Mouse (Mus musculus) intestine, embryonic 15.5 days (tissue): ENCODE results near the gene Tex30. TPM values are rescaled to one million over a fixed set of nuclear protein-coding genes. Genes with fewer than 3 reads are reported as not detected.
A peak's percentile ranks its signal among the peaks of the same experiment; 100 is the strongest.
"Not testable (repeated sequence)": the region's sequence is repeated elsewhere in the genome, so short reads cannot be mapped to it uniquely, and the experiment has no call there.

Source experiments
- ATAC-seq: fragments of 200-750 bp; cut with Nextera tagmentation; 2 replicates; pipeline ENCODE4 v1.8.0; 2017; ENCODE audit warnings: moderate TSS enrichment, moderate library complexity
- H3K27ac ChIP-seq: fragments of 300-500 bp; sonication (generic); 2 replicates; pipeline ENCODE4 v1.5.1; 2015; ENCODE audit warnings: mild to moderate bottlenecking, inconsistent platforms
- H3K27me3 ChIP-seq: fragments of 300-500 bp; sonication (generic); replicated peaks from 2 replicates; pipeline ENCODE4 v1.6.1; 2015; ENCODE audit warnings: inconsistent platforms
- H3K36me3 ChIP-seq: fragments of 300-500 bp; sonication (generic); 2 replicates; pipeline ENCODE4 v1.6.1; 2015; ENCODE audit warnings: inconsistent platforms
- H3K4me1 ChIP-seq: fragments of 300-500 bp; sonication (generic); replicated peaks from 2 replicates; pipeline ENCODE4 v1.6.1; 2015; ENCODE audit warnings: inconsistent platforms
- H3K4me2 ChIP-seq: fragments of 300-500 bp; sonication (generic); replicated peaks from 2 replicates; pipeline ENCODE4 v1.6.1; 2015; ENCODE audit warnings: mild to moderate bottlenecking, inconsistent platforms
- H3K4me3 ChIP-seq: fragments of 300-500 bp; sonication (generic); replicated peaks from 2 replicates; pipeline ENCODE4 v1.5.1; 2015; ENCODE audit warnings: inconsistent platforms
- H3K9ac ChIP-seq: fragments of 300-500 bp; sonication (generic); 2 replicates; pipeline ENCODE4 v1.6.1; 2015; ENCODE audit warnings: inconsistent platforms
- H3K9me3 ChIP-seq: fragments of 300-500 bp; sonication (generic); 2 replicates; pipeline ENCODE4 v1.6.1; 2016; ENCODE audit warnings: inconsistent platforms
- WGBS: fragments of 180-500 bp; shearing (Covaris S2); methylation state at CpG from one replicate; pipeline ENCODE4 v1.1.7; 2015; 5-methylcytosine and 5-hydroxymethylcytosine counted together
- polyA plus RNA-seq: library from polyadenylated mRNA; unstranded; fragments of >200 nt; fragmentation: Nextera tagmentation; extraction: Ambion mirVana; gene quantifications from 2 replicates; pipeline ENCODE4 v1.2.1, GENCODE M21; 2015

Tex30 gene
- polyA plus RNA-seq, 1 experiment from 2014 or later: 90.0 TPM

DNA sequence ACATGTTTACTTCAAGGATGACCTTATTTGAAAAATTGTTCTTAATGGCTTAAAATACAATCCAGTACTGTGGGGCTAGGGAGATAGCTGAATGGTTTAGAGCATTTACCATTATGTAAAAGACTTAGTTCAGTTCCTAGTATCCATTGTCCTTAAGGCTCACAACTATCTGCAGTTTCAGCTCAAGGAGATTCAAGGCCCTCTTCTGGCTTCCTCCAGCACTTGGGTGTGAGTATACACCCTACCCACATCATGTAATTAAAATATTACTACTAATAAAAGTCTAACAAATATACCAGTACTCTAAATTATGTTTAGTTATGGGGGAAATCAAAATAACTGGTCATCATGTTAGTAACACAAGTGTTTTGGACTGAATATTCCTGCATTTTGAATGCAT lies 15.3 kb upstream of the Tex30 start:
- H3K27me3 ChIP-seq: no peaks in the 10 kb centered on the region
- no peak for ATAC-seq
- H3K4me1 ChIP-seq: no peaks in the 10 kb centered on the region
- peak overlapping the region; percentile 74 for H3K4me2 ChIP-seq
- no peaks in the 10 kb centered on the region for H3K9me3 ChIP-seq
- no peak overlapping the region for H3K9ac ChIP-seq
- H3K4me3 ChIP-seq: no peak overlapping the region
- H3K27ac ChIP-seq: no peak overlapping the region
- H3K36me3 ChIP-seq: no peaks in the 10 kb centered on the region; the same call in 1 of the 2 replicates

DNA sequence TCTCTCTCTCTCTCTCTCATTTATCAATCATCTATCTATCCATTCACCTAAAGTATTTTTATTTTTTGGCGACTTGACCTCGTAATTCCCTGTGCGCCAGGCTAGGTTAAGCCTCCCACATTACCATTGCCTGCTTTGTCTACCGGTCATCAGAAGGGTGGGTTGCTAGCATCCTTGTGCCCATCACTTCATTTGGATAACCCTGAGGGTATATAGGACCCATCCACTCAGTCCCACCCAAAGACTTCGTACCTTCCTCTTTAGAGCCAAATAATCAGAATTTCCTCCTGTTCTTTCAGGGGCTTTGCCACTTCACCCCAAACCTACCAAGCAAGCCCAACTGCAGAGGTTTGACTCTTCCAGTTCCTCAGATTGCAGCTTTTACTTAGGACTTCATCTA lies 698 bp upstream of the Tex30 start:
- Histone ChIP-seq H3K27ac (no peak overlapping the region), H3K4me1 (peaks cover 8% of the 10 kb centered on the region; the same call in 1 of the 2 replicates)
- 13% methylated on average over 5 of the region's 5 CpGs for WGBS

DNA sequence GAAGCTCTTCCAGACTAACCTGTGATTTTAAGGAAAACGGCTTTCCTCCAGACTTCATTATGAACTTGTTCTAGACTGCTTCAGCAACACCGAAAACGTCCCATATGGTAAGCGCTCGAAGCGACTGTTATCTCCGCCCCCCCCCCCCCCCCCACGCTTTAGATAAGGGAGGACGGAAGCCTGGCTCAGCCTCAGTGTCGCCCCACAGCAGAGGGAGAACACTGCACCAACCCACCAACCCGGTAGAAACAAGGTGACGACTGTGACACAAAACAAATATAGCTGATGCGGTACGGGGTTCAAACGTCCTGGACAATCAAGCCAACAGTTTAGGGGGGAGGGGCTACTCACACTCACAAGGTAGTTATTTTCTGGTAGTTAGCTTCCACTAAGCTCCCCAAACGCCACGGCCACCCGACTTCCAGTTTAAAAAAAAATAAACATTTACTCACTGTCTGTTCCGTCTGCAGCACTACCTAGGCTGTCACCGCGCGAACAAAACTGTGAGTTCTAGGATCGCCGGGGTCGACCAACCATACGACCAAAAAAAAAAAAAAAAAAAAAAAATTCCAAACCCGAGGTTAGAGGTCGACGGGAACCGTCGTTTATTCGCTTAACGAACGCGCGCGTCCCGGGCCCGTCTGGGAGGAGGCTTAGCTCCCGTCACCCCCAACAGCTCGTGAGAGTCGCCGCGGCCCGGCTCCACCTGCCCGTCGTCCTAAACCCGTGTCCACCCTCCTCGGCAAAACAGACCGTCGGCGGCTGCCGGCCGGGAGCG lies 604 bp downstream of the Tex30 start:
- ATAC-seq: peak; percentile 85
- H3K4me3 ChIP-seq: peak overlapping the region; percentile 87
- peak overlapping the region; percentile 83 for H3K9ac ChIP-seq
- peak overlapping the region; percentile 70 for H3K4me2 ChIP-seq
- no peaks in the 10 kb centered on the region for H3K9me3 ChIP-seq
- peaks cover 8% of the 10 kb centered on the region; the same call in 1 of the 2 replicates for H3K4me1 ChIP-seq
- peak overlapping the region; percentile 95 for H3K27ac ChIP-seq
- H3K27me3 ChIP-seq: no peaks in the 10 kb centered on the region
- under 1% methylated on average over 55 of the region's 55 CpGs for WGBS
- peaks cover 8% of the 10 kb centered on the region; the same call in 1 of the 2 replicates for H3K36me3 ChIP-seq

More for the DNA sequence above, 698 bp upstream of the Tex30 start:
- Histone ChIP-seq H3K4me2 (peak overlapping the region; percentile 70), H3K9ac (peak overlapping the region; percentile 24; the same call in 1 of the 2 replicates), H3K27me3 (no peaks in the 10 kb centered on the region), H3K4me3 (peak overlapping the region; percentile 87; the same call in 1 of the 2 replicates), H3K9me3 (no peaks in the 10 kb centered on the region), H3K36me3 (peaks cover 4% of the 10 kb centered on the region)
- no peak for ATAC-seq

DNA sequence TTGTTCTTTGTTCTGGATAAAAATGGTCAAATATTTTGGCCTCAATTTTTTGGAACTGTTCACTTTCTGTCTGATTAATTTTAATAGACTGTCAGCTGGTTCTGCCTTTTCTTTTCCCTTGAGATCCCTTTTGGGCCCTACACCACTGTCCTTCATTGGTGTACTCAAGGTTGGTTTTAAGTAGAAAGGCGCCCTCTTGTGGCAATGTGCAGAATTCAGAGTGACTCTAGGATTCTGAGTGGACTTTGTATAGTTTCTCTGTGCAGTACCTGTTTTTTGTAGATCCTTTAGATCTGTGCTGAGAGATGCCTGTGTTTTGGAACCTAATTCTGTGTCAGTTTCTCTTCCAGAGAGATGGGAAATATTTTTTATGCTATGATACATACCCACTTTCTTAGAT lies 37.6 kb downstream of the Tex30 start:
- Histone ChIP-seq H3K27ac (no peak overlapping the region), H3K9me3 (no peaks in the 10 kb centered on the region), H3K4me2 (no peak overlapping the region), H3K9ac (no peak overlapping the region), H3K4me3 (no peak overlapping the region), H3K27me3 (no peaks in the 10 kb centered on the region), H3K36me3 (no peaks in the 10 kb centered on the region), H3K4me1 (no peaks in the 10 kb centered on the region)
- WGBS: 3% methylated on average over 1 of the region's 1 CpGs
- no peak for ATAC-seq

DNA sequence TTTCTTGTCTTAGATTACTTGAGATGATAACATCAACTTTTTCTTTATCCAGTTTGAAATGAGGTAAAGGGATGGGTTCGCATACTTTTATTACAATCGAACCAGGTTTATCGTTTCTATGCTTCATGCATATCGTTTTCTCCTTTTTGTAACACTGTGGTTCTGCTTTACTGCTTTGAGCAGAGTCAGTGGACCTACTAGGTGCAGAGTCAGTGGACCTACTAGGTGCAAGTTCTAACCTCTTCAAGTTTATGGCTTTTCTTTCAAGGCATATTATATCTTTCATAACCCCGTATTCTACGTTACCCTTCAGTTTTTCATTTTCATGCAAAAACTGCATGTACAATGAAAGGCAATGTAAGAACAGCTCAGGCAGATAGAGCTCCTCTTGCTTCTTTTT lies 38.8 kb downstream of the Tex30 start:
- no peak for ATAC-seq
- Histone ChIP-seq H3K27ac (no peak overlapping the region), H3K36me3 (no peaks in the 10 kb centered on the region), H3K9ac (no peak overlapping the region), H3K27me3 (no peaks in the 10 kb centered on the region), H3K4me2 (no peak overlapping the region), H3K9me3 (no peaks in the 10 kb centered on the region), H3K4me1 (no peaks in the 10 kb centered on the region), H3K4me3 (no peak overlapping the region)
- 96% methylated on average over 6 of the region's 6 CpGs for WGBS

DNA sequence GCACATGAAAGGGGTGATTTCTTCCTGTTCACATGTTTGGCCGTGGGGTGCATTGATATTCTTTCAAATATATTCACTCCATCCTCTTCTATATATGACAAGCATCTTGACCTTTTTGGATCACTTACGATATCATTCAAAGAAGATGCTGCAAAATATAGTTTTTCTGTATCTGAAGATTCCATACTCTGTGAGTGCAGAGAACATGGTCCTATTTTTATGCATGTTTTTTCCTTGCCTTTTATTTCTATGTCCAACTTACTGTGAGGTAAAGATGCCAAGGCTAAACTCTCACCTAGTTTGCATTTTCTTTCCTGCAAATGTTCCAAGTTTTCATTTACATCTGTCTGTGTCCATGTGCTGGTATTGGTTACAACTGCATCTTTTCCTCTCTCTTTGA lies 40.4 kb downstream of the Tex30 start, which contains the start of gene Gm8251:
Gene Gm8251, minus strand, starts transcription at position 101 of the 400 bp plus-strand sequence.
- Histone ChIP-seq H3K27me3 (no peaks in the 10 kb centered on the region), H3K27ac (no peak within 1 kb of the TSS), H3K4me3 (no peak within 1 kb of the TSS), H3K9ac (no peak within 1 kb of the TSS), H3K9me3 (no peaks in the 10 kb centered on the region), H3K4me1 (no peaks in the 10 kb centered on the region), H3K4me2 (no peak within 1 kb of the TSS), H3K36me3 (no peaks in the 10 kb centered on the region)
- 88% methylated on average over 2 of the region's 2 CpGs for WGBS
- no peak for ATAC-seq

DNA sequence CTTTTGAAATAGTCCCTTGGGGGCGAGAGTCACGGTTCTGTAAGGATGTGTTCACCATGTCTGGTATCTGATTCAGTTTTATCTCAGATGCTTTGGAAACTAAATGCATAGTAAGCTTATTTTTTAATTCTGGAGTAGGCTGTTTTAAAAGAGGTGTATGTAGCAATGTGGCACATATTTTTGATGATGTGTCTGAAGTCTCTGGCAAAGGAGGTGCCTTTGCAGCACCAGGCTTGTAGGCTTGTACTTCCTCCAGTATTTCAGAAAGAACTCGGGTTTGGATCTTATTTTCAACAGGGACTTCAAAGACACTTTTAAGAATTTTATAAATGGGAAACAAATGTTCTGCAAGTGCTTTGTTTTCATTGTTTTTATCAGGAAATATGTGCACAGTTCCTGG lies 44.4 kb downstream of the Tex30 start:
- Histone ChIP-seq H3K4me2 (no peak overlapping the region), H3K27me3 (no peaks in the 10 kb centered on the region), H3K9ac (no peak overlapping the region), H3K9me3 (no peaks in the 10 kb centered on the region), H3K4me3 (no peak overlapping the region), H3K27ac (no peak overlapping the region), H3K36me3 (no peaks in the 10 kb centered on the region), H3K4me1 (no peaks in the 10 kb centered on the region)
- ATAC-seq: no peak
- WGBS: 85% methylated on average over 3 of the region's 3 CpGs

DNA sequence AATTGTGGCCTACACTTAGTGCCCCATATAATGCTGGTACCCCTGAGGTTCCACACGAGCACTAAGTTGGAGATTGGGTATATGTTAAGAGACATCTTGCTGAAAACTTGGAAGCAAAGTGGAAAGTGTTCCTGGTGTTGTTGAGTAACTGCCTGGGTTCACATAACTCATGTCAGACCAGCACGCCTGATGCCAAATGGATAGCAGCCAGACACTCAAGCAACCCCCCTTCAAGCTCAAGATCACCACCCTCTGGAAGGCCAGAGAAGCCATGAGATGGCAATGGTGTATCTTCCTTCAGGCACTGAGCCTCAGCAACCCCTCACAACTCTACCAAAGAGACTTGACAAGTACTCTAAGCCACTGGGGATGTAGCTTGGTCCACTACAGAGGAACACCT lies 55.7 kb downstream of the Tex30 start:
- no peak for ATAC-seq
- no peaks in the 10 kb centered on the region for H3K27me3 ChIP-seq
- no peaks in the 10 kb centered on the region for H3K4me1 ChIP-seq
- no peak overlapping the region for H3K9ac ChIP-seq
- H3K27ac ChIP-seq: no peak overlapping the region
- H3K4me2 ChIP-seq: no peak overlapping the region
- H3K9me3 ChIP-seq: no peaks in the 10 kb centered on the region
- WGBS: 69% methylated on average over 2 of the region's 2 CpGs
- no peaks in the 10 kb centered on the region for H3K36me3 ChIP-seq
- H3K4me3 ChIP-seq: no peak overlapping the region

DNA sequence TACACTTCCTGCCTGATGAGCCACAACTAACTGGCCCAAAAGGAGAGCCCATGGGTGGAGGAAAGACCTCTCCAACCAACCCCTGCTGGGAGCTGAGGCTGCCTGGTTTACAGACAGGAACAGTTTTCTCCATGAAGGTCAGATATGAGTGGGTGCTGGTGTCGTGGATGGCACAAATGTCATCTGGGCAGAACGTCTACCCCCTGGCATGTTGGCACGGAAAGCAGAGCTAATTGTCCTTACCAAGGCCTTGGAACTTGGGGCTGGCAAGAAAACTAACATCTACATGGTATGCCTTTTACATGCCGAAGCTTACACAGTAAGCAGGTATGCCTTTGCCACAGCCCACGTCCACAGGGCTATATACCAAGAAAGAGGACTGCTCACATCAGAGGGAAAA lies 56.6 kb downstream of the Tex30 start:
- H3K36me3 ChIP-seq, ATAC-seq, H3K4me3 ChIP-seq, H3K9me3 ChIP-seq, H3K27ac ChIP-seq, H3K9ac ChIP-seq, H3K27me3 ChIP-seq, H3K4me2 ChIP-seq, H3K4me1 ChIP-seq: not testable (repeated sequence)
- whole genome bisulfite sequencing: 81% methylated on average over 5 of the region's 5 CpGs

DNA sequence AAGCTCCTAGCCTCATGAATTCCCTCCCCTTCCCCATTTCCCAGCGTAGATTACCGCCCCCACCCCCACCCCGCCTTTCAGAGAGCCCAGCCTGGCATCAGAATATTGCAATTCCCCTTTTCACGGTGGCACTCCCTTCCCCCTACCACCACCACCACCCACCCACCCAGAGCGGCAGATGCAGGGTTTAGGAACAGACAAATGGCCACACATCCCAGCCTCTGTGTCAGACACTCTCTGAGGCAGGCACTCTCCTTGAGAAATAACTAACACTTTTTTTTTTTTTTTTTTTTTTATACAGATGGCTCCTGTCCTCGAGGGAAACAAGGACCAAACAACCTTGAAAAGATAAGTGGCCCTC lies 59.7 kb downstream of the Tex30 start:
- Histone ChIP-seq H3K4me2 (peak overlapping the region; percentile 64), H3K9ac (peak overlapping the region; percentile 28), H3K36me3 (no peaks in the 10 kb centered on the region), H3K9me3 (no peaks in the 10 kb centered on the region), H3K27ac (no peak overlapping the region), H3K4me1 (no peaks in the 10 kb centered on the region), H3K27me3 (no peaks in the 10 kb centered on the region), H3K4me3 (peak overlapping the region; percentile 39)
- under 1% methylated on average over 6 of the region's 6 CpGs for WGBS
- ATAC-seq: peak; percentile 71

DNA sequence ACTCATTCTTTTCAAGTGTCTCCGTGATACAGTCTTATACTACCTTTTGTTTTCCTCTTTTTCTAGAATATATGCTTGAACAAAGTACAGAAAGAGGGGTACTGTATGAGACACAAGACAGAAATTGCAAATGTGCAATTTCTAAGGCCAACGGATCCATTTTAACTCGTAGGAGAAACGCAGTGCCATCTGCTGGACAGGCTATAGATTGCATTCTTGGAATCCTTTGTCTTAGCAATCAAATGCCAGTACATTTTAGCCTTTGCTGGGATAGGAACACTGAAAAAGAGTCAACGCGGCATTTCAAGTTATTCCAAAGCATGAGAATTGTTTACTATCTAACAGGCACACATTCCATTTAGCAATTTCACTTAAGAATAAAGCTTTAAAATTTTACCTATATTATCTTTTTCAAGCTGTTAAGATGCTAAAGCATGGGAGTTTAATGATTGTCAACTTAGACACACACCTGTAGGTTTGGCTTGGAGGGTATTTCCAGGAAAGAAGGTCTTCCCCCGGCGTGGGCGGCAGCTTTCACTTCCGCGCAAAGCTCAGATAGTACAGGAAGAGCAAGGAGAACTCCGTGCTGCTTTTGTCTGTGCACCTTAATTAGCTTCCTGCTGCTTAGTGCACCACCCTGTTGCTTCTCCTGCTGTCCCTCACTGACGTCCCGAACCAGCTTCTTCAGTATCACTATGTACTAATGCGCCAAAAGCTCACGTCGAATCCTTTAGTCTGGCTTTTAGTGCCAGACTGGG lies 60.3 kb downstream of the Tex30 start:
- ATAC-seq: peak; percentile 84
- H3K27ac ChIP-seq: no peak overlapping the region
- H3K36me3 ChIP-seq: no peaks in the 10 kb centered on the region
- H3K27me3 ChIP-seq: no peaks in the 10 kb centered on the region
- H3K9me3 ChIP-seq: no peaks in the 10 kb centered on the region
- H3K4me3 ChIP-seq: peak overlapping the region; percentile 39
- peak overlapping the region; percentile 64 for H3K4me2 ChIP-seq
- under 1% methylated on average over 17 of the region's 17 CpGs for WGBS
- no peaks in the 10 kb centered on the region for H3K4me1 ChIP-seq
- H3K9ac ChIP-seq: peak overlapping the region; percentile 28
